In genomic region chr16:62940388-62941003, GRCm38 (mm10) we compare ENCODE assay signal across 8 mouse cellular contexts.
DNase-seq lines count a peak whose midpoint lies in the region; ATAC-seq and TF ChIP-seq lines count a peak whose summit lies in the region.

No protein-coding gene starts in this region.

- no peaks in the 10 kb centered on the region for H3K27me3 ChIP-seq in kidney, adult 2 months (replicated peaks; ENCODE audit: control insufficient read depth, insufficient read depth, low read length)
- peaks cover 3% of the 10 kb centered on the region; the same call in 1 of the 2 replicates for H3K27me3 ChIP-seq in limb, embryonic 12.5 days
- H3K27me3 ChIP-seq in midbrain, embryonic 13.5 days = no peaks in the 10 kb centered on the region
- H3K27me3 ChIP-seq in spleen, adult 2 months (ENCODE audit: control insufficient read depth, insufficient read depth, low read length) = no peaks in the 10 kb centered on the region

- no peaks in the 10 kb centered on the region for H3K9me3 ChIP-seq in limb, embryonic 12.5 days
- no peaks in the 10 kb centered on the region for H3K9me3 ChIP-seq in midbrain, embryonic 13.5 days

- DNase-seq in gastrocnemius, adult 18-20 months (ENCODE audit: low spot score) = peak; percentile 50
- DNase-seq in gastrocnemius, postnatal 25 days = no peak
- DNase-seq in embryo, embryonic 10.5 days (ENCODE audit: low spot score) = peak; percentile 95
- peak; percentile 48 to 74 for DNase-seq in gastrocnemius, postnatal 4 days (ENCODE audit: low spot score in 2 of 2)
- peak; percentile 56 for DNase-seq in kidney, adult 2 months
- peak; percentile 22 to 43 for DNase-seq in spleen, adult 2 months (ENCODE audit: low read depth in 1 of 2, low spot score in 2 of 2)

- TF ChIP-seq CTCF in kidney, adult 2 months (conservative IDR thresholded peaks at IDR 0.05; ENCODE audit: insufficient read depth, insufficient read length, low read depth, low read length) = peak; percentile 61
- peak; percentile 27; the same call in 1 of the 2 replicates for TF ChIP-seq CTCF in spleen, adult 2 months (IDR thresholded peaks at IDR 0.05; ENCODE audit: extremely low read depth, insufficient read depth, insufficient read length, insufficient replicate concordance)

- no peak overlapping the region for H3K4me3 ChIP-seq in kidney, adult 2 months (ENCODE audit: insufficient read depth, low read depth, low read length)
- H3K4me3 ChIP-seq in limb, embryonic 12.5 days (replicated peaks) = no peak overlapping the region
- H3K4me3 ChIP-seq in midbrain, embryonic 13.5 days (replicated peaks) = no peak overlapping the region
- no peak overlapping the region for H3K4me3 ChIP-seq in spleen, adult 2 months (ENCODE audit: extremely low read depth, insufficient read depth, insufficient read length)

- peak overlapping the region; percentile 37 for H3K4me2 ChIP-seq in limb, embryonic 12.5 days
- peak overlapping the region; percentile 19; the same call in 1 of the 2 replicates for H3K4me2 ChIP-seq in midbrain, embryonic 13.5 days (replicated peaks)

- no peak for TF ChIP-seq POLR2A in kidney, adult 2 months (IDR thresholded peaks at IDR 0.05; ENCODE audit: low read depth, low read length)
- no peak for TF ChIP-seq POLR2A in spleen, adult 2 months (IDR thresholded peaks at IDR 0.05; ENCODE audit: low read depth, low read length)

- ATAC-seq in limb, embryonic 12.5 days (ENCODE audit: insufficient number of reproducible peaks, insufficient read depth, low FRiP score, low TSS enrichment, low read depth) = no peak
- ATAC-seq in midbrain, embryonic 13.5 days = peak; percentile 76

- WGBS in kidney, adult 2 months = 19% methylated on average over 16 of the region's 16 CpGs
- WGBS in limb, embryonic 12.5 days = 22% methylated on average over 16 of the region's 16 CpGs
- WGBS in midbrain, embryonic 13.5 days = 18% methylated on average over 16 of the region's 16 CpGs
- WGBS in spleen, adult 2 months = 19% methylated on average over 16 of the region's 16 CpGs

- H3K4me1 ChIP-seq in kidney, adult 2 months (ENCODE audit: control insufficient read depth, insufficient read depth, low read length) = no peaks in the 10 kb centered on the region
- H3K4me1 ChIP-seq in limb, embryonic 12.5 days (replicated peaks) = peaks cover 11% of the 10 kb centered on the region
- peaks cover 9% of the 10 kb centered on the region; the same call in 1 of the 2 replicates for H3K4me1 ChIP-seq in midbrain, embryonic 13.5 days (replicated peaks)
- no peaks in the 10 kb centered on the region for H3K4me1 ChIP-seq in spleen, adult 2 months (ENCODE audit: control insufficient read depth, insufficient read depth, insufficient read length)

- no peak overlapping the region for H3K9ac ChIP-seq in limb, embryonic 12.5 days (replicated peaks)
- no peak overlapping the region for H3K9ac ChIP-seq in midbrain, embryonic 13.5 days (replicated peaks)

- H3K27ac ChIP-seq in kidney, adult 2 months (ENCODE audit: insufficient read depth, low read depth, low read length) = no peak overlapping the region
- no peak overlapping the region for H3K27ac ChIP-seq in limb, embryonic 12.5 days
- H3K27ac ChIP-seq in midbrain, embryonic 13.5 days = no peak overlapping the region
- no peak overlapping the region for H3K27ac ChIP-seq in spleen, adult 2 months (ENCODE audit: insufficient read depth, low read length)

- no peaks in the 10 kb centered on the region for H3K36me3 ChIP-seq in kidney, adult 2 months (ENCODE audit: control insufficient read depth, insufficient read depth, low read length)
- H3K36me3 ChIP-seq in limb, embryonic 12.5 days = no peaks in the 10 kb centered on the region
- no peaks in the 10 kb centered on the region for H3K36me3 ChIP-seq in midbrain, embryonic 13.5 days
- no peaks in the 10 kb centered on the region for H3K36me3 ChIP-seq in spleen, adult 2 months (ENCODE audit: control insufficient read depth, insufficient read depth, low read length)
